In genomic region chr4:43577237-43577881, GRCm38 (mm10) we compare ENCODE assay signal across 8 mouse cellular contexts. TPM values are rescaled to one million over a fixed set of nuclear protein-coding genes. Genes with fewer than 3 reads are reported as not detected.
DNase-seq lines count a peak whose midpoint lies in the region; ATAC-seq and TF ChIP-seq lines count a peak whose summit lies in the region.

No protein-coding gene starts in this region.

- H3K27me3 ChIP-seq in lung, postnatal 0 days (replicated peaks; ENCODE audit: insufficient read depth, low read length): no peaks in the 10 kb centered on the region
- H3K27me3 ChIP-seq in forebrain, embryonic 11.5 days (ENCODE audit: control insufficient read depth, insufficient read depth, low read length): no peaks in the 10 kb centered on the region
- no peaks in the 10 kb centered on the region for H3K27me3 ChIP-seq in limb, embryonic 11.5 days (ENCODE audit: control insufficient read depth, insufficient read depth, low read length)
- no peaks in the 10 kb centered on the region for H3K27me3 ChIP-seq in small intestine, adult 2 months (ENCODE audit: control insufficient read depth, insufficient read depth, low read length)

- no peak for TF ChIP-seq EP300 in lung, postnatal 0 days (IDR thresholded peaks at IDR 0.05)

- TF ChIP-seq POLR2A in small intestine, adult 2 months (IDR thresholded peaks at IDR 0.05; ENCODE audit: low read depth, low read length): no peak

- no peaks in the 10 kb centered on the region for H3K9me3 ChIP-seq in lung, postnatal 0 days (ENCODE audit: low read length)
- no peaks in the 10 kb centered on the region for H3K9me3 ChIP-seq in forebrain, embryonic 11.5 days (ENCODE audit: control insufficient read depth, low read length)
- H3K9me3 ChIP-seq in limb, embryonic 11.5 days (ENCODE audit: control insufficient read depth, low read length): no peaks in the 10 kb centered on the region

- H3K4me1 ChIP-seq in lung, postnatal 0 days (ENCODE audit: insufficient read depth, low read depth, low read length): peaks cover 23% of the 10 kb centered on the region; the same call in 1 of the 2 replicates
- H3K4me1 ChIP-seq in forebrain, embryonic 11.5 days (replicated peaks; ENCODE audit: control insufficient read depth, insufficient read depth, low read length): peaks cover 15% of the 10 kb centered on the region; the same call in 1 of the 2 replicates
- peaks cover 15% of the 10 kb centered on the region for H3K4me1 ChIP-seq in limb, embryonic 11.5 days (ENCODE audit: control insufficient read depth, insufficient read depth, low read length)
- peaks cover 16% of the 10 kb centered on the region for H3K4me1 ChIP-seq in small intestine, adult 2 months (ENCODE audit: control insufficient read depth, insufficient read depth, insufficient read length, low read length)

- H3K9ac ChIP-seq in lung, postnatal 0 days (replicated peaks; ENCODE audit: low read depth): peak overlapping the region; percentile 75
- H3K9ac ChIP-seq in forebrain, embryonic 11.5 days (ENCODE audit: low read length): peak overlapping the region; percentile 90
- peak overlapping the region; percentile 17; the same call in 1 of the 2 replicates for H3K9ac ChIP-seq in limb, embryonic 11.5 days (ENCODE audit: low read length)

- no peak for DNase-seq in lung, postnatal 0 days (ENCODE audit: low spot score)
- DNase-seq in lung, postnatal 14 days: no peak
- DNase-seq in forebrain, embryonic 11.5 days (ENCODE audit: low spot score): no peak
- DNase-seq in limb, embryonic 11.5 days (ENCODE audit: low spot score): no peak
- DNase-seq in adrenal gland, postnatal 4 days (ENCODE audit: low spot score in 2 of 2): no peak
- DNase-seq in frontal cortex, postnatal 14 days (ENCODE audit: low spot score in 2 of 2): no peak
- DNase-seq in left cerebral cortex, adult 9 months (ENCODE audit: low spot score in 2 of 2): no peak

- peak overlapping the region; percentile 88 for H3K4me2 ChIP-seq in lung, postnatal 0 days (replicated peaks; ENCODE audit: low read depth, low read length)
- peak overlapping the region; percentile 94 for H3K4me2 ChIP-seq in forebrain, embryonic 11.5 days (ENCODE audit: low read depth, low read length, severe bottlenecking)
- peak overlapping the region; percentile 79 for H3K4me2 ChIP-seq in limb, embryonic 11.5 days (ENCODE audit: low read depth, severe bottlenecking)

- ATAC-seq in lung, postnatal 0 days: no peak
- ATAC-seq in forebrain, embryonic 11.5 days (replicated peaks; ENCODE audit: low FRiP score): no peak
- no peak for ATAC-seq in limb, embryonic 11.5 days (ENCODE audit: insufficient number of reproducible peaks, low FRiP score, low TSS enrichment, low read depth)

- no peak for TF ChIP-seq CTCF in lung, postnatal 0 days (IDR thresholded peaks at IDR 0.05)
- no peak for TF ChIP-seq CTCF in small intestine, adult 2 months (IDR thresholded peaks at IDR 0.05; ENCODE audit: extremely low read depth, insufficient read length, insufficient replicate concordance, low read depth, low read length)

- H3K36me3 ChIP-seq in lung, postnatal 0 days (ENCODE audit: insufficient read depth, low read length): peaks cover 18% of the 10 kb centered on the region
- H3K36me3 ChIP-seq in forebrain, embryonic 11.5 days (ENCODE audit: control insufficient read depth, insufficient read depth, low read length): no peaks in the 10 kb centered on the region; the same call in 1 of the 2 replicates
- peaks cover 14% of the 10 kb centered on the region for H3K36me3 ChIP-seq in limb, embryonic 11.5 days (ENCODE audit: control insufficient read depth, insufficient read depth, low read length)
- peaks cover 21% of the 10 kb centered on the region for H3K36me3 ChIP-seq in small intestine, adult 2 months (ENCODE audit: control insufficient read depth, insufficient read depth, low read length)

- no peak overlapping the region for H3K27ac ChIP-seq in lung, postnatal 0 days (ENCODE audit: low read length)
- no peak overlapping the region for H3K27ac ChIP-seq in forebrain, embryonic 11.5 days (ENCODE audit: low read depth, low read length)
- no peak overlapping the region for H3K27ac ChIP-seq in limb, embryonic 11.5 days (replicated peaks; ENCODE audit: low read depth, low read length)
- H3K27ac ChIP-seq in small intestine, adult 2 months (ENCODE audit: insufficient read depth, low read depth, low read length): no peak overlapping the region

- H3K4me3 ChIP-seq in lung, postnatal 0 days (ENCODE audit: low read depth, low read length): peak overlapping the region; percentile 83
- H3K4me3 ChIP-seq in forebrain, embryonic 11.5 days (ENCODE audit: low read depth, low read length): peak overlapping the region; percentile 83
- peak overlapping the region; percentile 80 for H3K4me3 ChIP-seq in limb, embryonic 11.5 days (ENCODE audit: low read depth, low read length)
- H3K4me3 ChIP-seq in small intestine, adult 2 months (ENCODE audit: low read depth, low read length): peak overlapping the region; percentile 85

- 34% methylated on average over 8 of the region's 8 CpGs for WGBS in lung, postnatal 0 days
- 58% methylated on average over 8 of the region's 8 CpGs for WGBS in forebrain, embryonic 11.5 days
- 48% methylated on average over 8 of the region's 8 CpGs for WGBS in limb, embryonic 11.5 days
- 42% methylated on average over 8 of the region's 8 CpGs for WGBS in small intestine, adult 2 months

RNA-seq across cellular contexts. Expression of gene Rgp1, which starts 1.2 kb away (rescaled TPM):
- polyA plus RNA-seq in lung, postnatal 0 days (2015; fragmentation: Nextera tagmentation; extraction: Ambion mirVana): 13.7 and 15.7 TPM in 2 replicates
- polyA plus RNA-seq in forebrain, embryonic 11.5 days (2014; fragmentation: Nextera tagmentation; extraction: Ambion mirVana): 26.0 and 38.7 TPM in 2 replicates
- polyA plus RNA-seq in limb, embryonic 11.5 days (2014; fragmentation: Nextera tagmentation; extraction: Ambion mirVana): 32.6 and 34.1 TPM in 2 replicates
- 20.2 and 31.9 TPM in 2 replicates for polyA plus RNA-seq in small intestine, adult 2 months (2012; rRNA removed)
- 10 to 100 TPM; 65.3 to 68.5 TPM for total RNA-seq in adrenal gland, postnatal 4 days (2021)

RNA-seq across cellular contexts. Expression of gene Gba2, which starts 1.3 kb away (rescaled TPM):
- 12.7 and 14.4 TPM in 2 replicates for polyA plus RNA-seq in lung, postnatal 0 days (2015; fragmentation: Nextera tagmentation; extraction: Ambion mirVana)
- 31.0 and 32.4 TPM in 2 replicates for polyA plus RNA-seq in forebrain, embryonic 11.5 days (2014; fragmentation: Nextera tagmentation; extraction: Ambion mirVana)
- polyA plus RNA-seq in limb, embryonic 11.5 days (2014; fragmentation: Nextera tagmentation; extraction: Ambion mirVana): 20.7 and 20.8 TPM in 2 replicates
- polyA plus RNA-seq in small intestine, adult 2 months (2012; rRNA removed): 5.3 and 7.6 TPM in 2 replicates
- 10 to 100 TPM; 17.8 to 18.2 TPM for total RNA-seq in adrenal gland, postnatal 4 days (2021)

RNA-seq across cellular contexts. Expression of gene Msmp, which starts 6.9 kb away (rescaled TPM):
- polyA plus RNA-seq in lung, postnatal 0 days (2015; fragmentation: Nextera tagmentation; extraction: Ambion mirVana): 0.87 TPM in 1 of 2 replicates, not detected in the other
- 1.9 and 2.8 TPM in 2 replicates for polyA plus RNA-seq in forebrain, embryonic 11.5 days (2014; fragmentation: Nextera tagmentation; extraction: Ambion mirVana)
- 2.3 TPM in 1 of 2 replicates, not detected in the other for polyA plus RNA-seq in limb, embryonic 11.5 days (2014; fragmentation: Nextera tagmentation; extraction: Ambion mirVana)
- not detected in 2 replicates for polyA plus RNA-seq in small intestine, adult 2 months (2012; rRNA removed)
- 1 to 10 TPM; 1.4 to 2.2 TPM for total RNA-seq in adrenal gland, postnatal 4 days (2021)

RNA-seq across cellular contexts. Expression of gene Tln1, which starts 14.9 kb away (rescaled TPM):
- polyA plus RNA-seq in lung, postnatal 0 days (2015; fragmentation: Nextera tagmentation; extraction: Ambion mirVana): 75.6 and 104 TPM in 2 replicates
- 45.9 and 46.7 TPM in 2 replicates for polyA plus RNA-seq in forebrain, embryonic 11.5 days (2014; fragmentation: Nextera tagmentation; extraction: Ambion mirVana)
- polyA plus RNA-seq in limb, embryonic 11.5 days (2014; fragmentation: Nextera tagmentation; extraction: Ambion mirVana): 39.1 and 39.5 TPM in 2 replicates
- polyA plus RNA-seq in small intestine, adult 2 months (2012; rRNA removed): 47.2 and 78.0 TPM in 2 replicates
- total RNA-seq in adrenal gland, postnatal 4 days (2021): 100 to 1,000 TPM; 209 to 246 TPM

RNA-seq across cellular contexts. Expression of gene Creb3, which starts 15.2 kb away (rescaled TPM):
- polyA plus RNA-seq in lung, postnatal 0 days (2015; fragmentation: Nextera tagmentation; extraction: Ambion mirVana): 115 and 126 TPM in 2 replicates
- polyA plus RNA-seq in forebrain, embryonic 11.5 days (2014; fragmentation: Nextera tagmentation; extraction: Ambion mirVana): 42.8 and 45.6 TPM in 2 replicates
- 39.4 and 43.3 TPM in 2 replicates for polyA plus RNA-seq in limb, embryonic 11.5 days (2014; fragmentation: Nextera tagmentation; extraction: Ambion mirVana)
- polyA plus RNA-seq in small intestine, adult 2 months (2012; rRNA removed): 66.9 and 133 TPM in 2 replicates
- total RNA-seq in adrenal gland, postnatal 4 days (2021): 100 to 1,000 TPM; 130 to 160 TPM

Comparison
In these comparisons a context has a peak if more than half of its experiments do, and no peak if none do; other contexts are left out.
1. H3K9ac ChIP-seq: peak in every context shown above with its lines; median percentile 90 in forebrain, embryonic 11.5 days; 75 in lung, postnatal 0 days; 17 in limb, embryonic 11.5 days.